Mouse (Mus musculus): ENCODE data around the gene Gm6812.
"Not testable (repeated sequence)": the region's sequence is repeated elsewhere in the genome, so short reads cannot be mapped to it uniquely, and the experiment has no call there.

The Gm6812 gene

DNA sequence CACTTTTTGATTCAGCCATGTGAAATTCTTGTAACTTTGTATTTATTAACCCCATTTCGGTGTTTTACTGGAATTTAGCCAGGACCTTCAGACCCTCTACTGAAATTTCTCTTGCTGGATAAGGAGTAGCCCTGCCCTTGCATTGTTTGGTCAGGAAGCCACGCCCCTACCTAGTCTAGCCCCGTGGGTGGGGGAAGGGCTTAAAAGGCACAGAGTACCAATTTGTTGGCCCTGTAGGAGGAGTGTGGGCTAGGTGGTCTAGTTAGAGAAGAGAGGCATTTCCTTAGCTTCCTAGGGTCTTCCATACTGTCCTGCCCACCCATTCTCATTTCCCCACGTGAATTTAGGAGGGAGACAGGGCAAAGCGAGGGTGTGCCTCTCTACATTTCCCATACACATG, at the start of gene Gm6812:
Gm6812 (minus strand) TSS at position 101 of the 400 bp plus-strand sequence.
- not testable (repeated sequence) for DNase-seq

DNA sequence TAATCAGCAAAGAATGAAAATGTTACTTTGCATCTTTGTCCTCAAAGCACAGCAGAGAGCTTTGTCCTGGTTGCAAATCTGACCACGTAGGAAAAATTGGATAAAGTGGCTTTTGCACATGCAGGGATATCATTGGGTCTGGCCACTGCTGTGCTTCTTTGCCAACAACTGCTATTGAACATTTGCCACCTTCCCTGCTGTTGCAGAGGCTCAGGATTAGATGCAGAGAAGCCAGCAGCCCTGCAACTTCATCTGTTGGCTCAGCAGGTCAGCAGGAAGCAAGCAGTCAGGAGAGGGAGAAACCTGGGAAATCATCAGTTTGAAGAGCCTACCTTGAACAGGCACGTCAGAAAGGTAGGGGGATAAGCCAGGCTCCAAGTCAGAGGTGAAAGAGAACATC, 27.7 kb downstream of the Gm6812 start:
- no peak for DNase-seq
